Mouse (Mus musculus) hindbrain, embryonic 10.5 days (tissue): ENCODE measurements around the gene Fnbp1l. TPM values are rescaled to one million over a fixed set of nuclear protein-coding genes. Genes with fewer than 3 reads are reported as not detected.
A peak's percentile ranks its signal among the peaks of the same experiment; 100 is the strongest.

Source experiments
- DNase-seq: peaks from one replicate; pipeline ENCODE4 v3.0.0-alpha.2; 2017; ENCODE audit warnings: low spot score
- H3K27ac ChIP-seq: fragments of 300-500 bp; sonication (generic); 2 replicates; pipeline ENCODE4 v1.5.1; 2016; ENCODE audit warnings: mild to moderate bottlenecking, moderate library complexity
- H3K27me3 ChIP-seq: fragments of 300-500 bp; sonication (generic); 2 replicates; pipeline ENCODE4 v1.6.1; 2016; ENCODE audit warnings: mild to moderate bottlenecking; ENCODE audit not compliant: poor library complexity, insufficient read depth, severe bottlenecking
- H3K36me3 ChIP-seq: fragments of 300-500 bp; sonication (generic); 2 replicates; pipeline ENCODE4 v1.6.1; 2016; ENCODE audit warnings: mild to moderate bottlenecking, moderate library complexity
- H3K4me1 ChIP-seq: fragments of 300-500 bp; sonication (generic); replicated peaks from 2 replicates; pipeline ENCODE4 v1.6.1; 2016; ENCODE audit warnings: mild to moderate bottlenecking
- H3K4me3 ChIP-seq: fragments of 300-500 bp; sonication (generic); 2 replicates; pipeline ENCODE4 v1.5.1; 2016; ENCODE audit warnings: mild to moderate bottlenecking, moderate library complexity
- H3K9me3 ChIP-seq: fragments of 300-500 bp; sonication (generic); 2 replicates; pipeline ENCODE4 v1.6.1; 2016; ENCODE audit warnings: mild to moderate bottlenecking, moderate library complexity
- WGBS: fragments of 180-500 bp; shearing (Covaris S2); methylation state at CpG from one replicate; pipeline ENCODE4 v1.1.7; 2016; 5-methylcytosine and 5-hydroxymethylcytosine counted together
- polyA plus RNA-seq: library from polyadenylated mRNA; unstranded; fragments of >200 nt; fragmentation: Nextera tagmentation; extraction: Ambion mirVana; gene quantifications from 2 replicates; pipeline ENCODE4 v1.2.1, GENCODE M21; 2016

Gene Fnbp1l
- polyA plus RNA-seq, 1 experiment from 2014 or later = 48.7 TPM

GRCm38 (mm10) chr3:122627846-122628245 lies 8.3 kb upstream of the Fnbp1l start:
- no peak for DNase-seq
- Histone ChIP-seq H3K27me3 (no peaks in the 10 kb centered on the region), H3K9me3 (no peaks in the 10 kb centered on the region), H3K4me1 (peaks cover 8% of the 10 kb centered on the region), H3K27ac (no peak overlapping the region), H3K4me3 (no peak overlapping the region), H3K36me3 (no peaks in the 10 kb centered on the region)
- WGBS = 86% methylated on average over 6 of the region's 6 CpGs

- H3K27me3 ChIP-seq = peaks cover 11% of the 10 kb centered on the region; the same call in 1 of the 2 replicates
- no peaks in the 10 kb centered on the region for H3K9me3 ChIP-seq
- no peak overlapping the region for H3K4me3 ChIP-seq
- WGBS = 82% methylated on average over 6 of the region's 6 CpGs
- no peaks in the 10 kb centered on the region for H3K36me3 ChIP-seq
- H3K4me1 ChIP-seq = peaks cover 12% of the 10 kb centered on the region
- no peak overlapping the region for H3K27ac ChIP-seq
- no peak for DNase-seq
Observed at GRCm38 (mm10) chr3:122624591-122624990, 5.1 kb upstream of the Fnbp1l start.

- H3K4me1 ChIP-seq = peaks cover 41% of the 10 kb centered on the region
- H3K27me3 ChIP-seq = peaks cover 11% of the 10 kb centered on the region; the same call in 1 of the 2 replicates
- H3K9me3 ChIP-seq = no peaks in the 10 kb centered on the region
- H3K36me3 ChIP-seq = no peaks in the 10 kb centered on the region
- DNase-seq = peak; percentile 48
- peak overlapping the region; percentile 100 for H3K27ac ChIP-seq
- WGBS = under 1% methylated on average over 21 of the region's 21 CpGs
- H3K4me3 ChIP-seq = peak overlapping the region; percentile 92
Observed at GRCm38 (mm10) chr3:122620285-122620931, 893 bp upstream of the Fnbp1l start.

DNA sequence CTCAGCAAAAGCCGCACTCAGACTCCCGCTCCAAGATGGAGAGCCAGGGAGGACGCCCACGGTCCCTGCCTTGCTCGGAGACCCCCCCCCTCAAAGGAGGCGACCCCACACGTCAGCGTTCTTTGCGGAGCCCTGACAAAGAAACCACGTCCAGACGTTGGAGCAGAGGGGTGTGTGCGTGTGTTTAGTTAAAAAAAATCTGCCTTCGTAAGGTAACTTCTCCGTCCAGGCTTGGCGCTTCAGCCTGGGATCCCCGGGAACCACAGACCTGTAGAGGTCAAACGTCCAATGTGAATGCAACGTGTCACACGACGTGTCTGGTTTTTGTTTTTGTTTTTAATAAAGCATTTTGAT lies 393 bp upstream of the Fnbp1l start:
- DNase-seq = no peak
- no peaks in the 10 kb centered on the region for H3K9me3 ChIP-seq
- under 1% methylated on average over 20 of the region's 20 CpGs for WGBS
- H3K27ac ChIP-seq = peak overlapping the region; percentile 100
- H3K4me3 ChIP-seq = peak overlapping the region; percentile 92
- peaks cover 44% of the 10 kb centered on the region for H3K4me1 ChIP-seq
- H3K27me3 ChIP-seq = peaks cover 11% of the 10 kb centered on the region; the same call in 1 of the 2 replicates
- H3K36me3 ChIP-seq = no peaks in the 10 kb centered on the region

DNA sequence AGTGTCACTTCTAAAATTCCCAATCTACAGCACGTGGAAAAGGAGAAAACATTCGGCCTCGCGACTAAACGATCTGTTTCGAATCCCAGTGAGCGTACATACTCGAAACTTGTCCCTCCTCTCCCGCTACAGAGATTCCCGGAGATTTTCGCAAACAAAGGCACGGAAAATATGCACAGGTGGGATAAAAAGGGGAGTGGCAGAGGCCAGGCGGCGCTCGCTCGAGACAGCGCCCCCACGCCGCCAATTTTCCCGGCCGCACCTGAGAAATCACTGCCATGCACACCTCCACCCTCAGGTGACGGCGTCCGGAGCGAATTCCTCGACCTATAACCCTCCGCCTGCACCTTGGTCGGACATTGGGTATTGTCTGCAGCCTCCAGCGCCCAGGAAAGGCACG lies 1.1 kb downstream of the Fnbp1l start:
- peak; percentile 49 for DNase-seq
- H3K9me3 ChIP-seq = no peaks in the 10 kb centered on the region
- peak overlapping the region; percentile 92 for H3K4me3 ChIP-seq
- peaks cover 11% of the 10 kb centered on the region; the same call in 1 of the 2 replicates for H3K27me3 ChIP-seq
- under 1% methylated on average over 30 of the region's 30 CpGs for WGBS
- H3K4me1 ChIP-seq = peaks cover 45% of the 10 kb centered on the region
- H3K27ac ChIP-seq = peak overlapping the region; percentile 100
- no peaks in the 10 kb centered on the region for H3K36me3 ChIP-seq

- peak overlapping the region; percentile 92 for H3K4me3 ChIP-seq
- no peaks in the 10 kb centered on the region for H3K36me3 ChIP-seq
- WGBS = 57% methylated on average over 9 of the region's 9 CpGs
- H3K27me3 ChIP-seq = peaks cover 11% of the 10 kb centered on the region; the same call in 1 of the 2 replicates
- no peaks in the 10 kb centered on the region for H3K9me3 ChIP-seq
- peaks cover 45% of the 10 kb centered on the region for H3K4me1 ChIP-seq
- no peak for DNase-seq
- peak overlapping the region; percentile 100 for H3K27ac ChIP-seq
Observed at GRCm38 (mm10) chr3:122617613-122618340, 1.7 kb downstream of the Fnbp1l start.

GRCm38 (mm10) chr3:122612537-122612936 lies 7.0 kb downstream of the Fnbp1l start:
- WGBS = 89% methylated on average over 6 of the region's 6 CpGs
- Histone ChIP-seq H3K4me1 (peaks cover 25% of the 10 kb centered on the region), H3K4me3 (no peak overlapping the region), H3K27me3 (no peaks in the 10 kb centered on the region), H3K9me3 (no peaks in the 10 kb centered on the region), H3K27ac (no peak overlapping the region), H3K36me3 (peaks cover 9% of the 10 kb centered on the region; the same call in 1 of the 2 replicates)
- no peak for DNase-seq

- no peaks in the 10 kb centered on the region for H3K9me3 ChIP-seq
- no peak overlapping the region for H3K27ac ChIP-seq
- H3K4me1 ChIP-seq = peaks cover 17% of the 10 kb centered on the region
- H3K27me3 ChIP-seq = no peaks in the 10 kb centered on the region
- DNase-seq = no peak
- no peak overlapping the region for H3K4me3 ChIP-seq
- 92% methylated on average over 5 of the region's 5 CpGs for WGBS
- peaks cover 9% of the 10 kb centered on the region; the same call in 1 of the 2 replicates for H3K36me3 ChIP-seq
Observed at GRCm38 (mm10) chr3:122611761-122612160, 7.8 kb downstream of the Fnbp1l start.

DNA sequence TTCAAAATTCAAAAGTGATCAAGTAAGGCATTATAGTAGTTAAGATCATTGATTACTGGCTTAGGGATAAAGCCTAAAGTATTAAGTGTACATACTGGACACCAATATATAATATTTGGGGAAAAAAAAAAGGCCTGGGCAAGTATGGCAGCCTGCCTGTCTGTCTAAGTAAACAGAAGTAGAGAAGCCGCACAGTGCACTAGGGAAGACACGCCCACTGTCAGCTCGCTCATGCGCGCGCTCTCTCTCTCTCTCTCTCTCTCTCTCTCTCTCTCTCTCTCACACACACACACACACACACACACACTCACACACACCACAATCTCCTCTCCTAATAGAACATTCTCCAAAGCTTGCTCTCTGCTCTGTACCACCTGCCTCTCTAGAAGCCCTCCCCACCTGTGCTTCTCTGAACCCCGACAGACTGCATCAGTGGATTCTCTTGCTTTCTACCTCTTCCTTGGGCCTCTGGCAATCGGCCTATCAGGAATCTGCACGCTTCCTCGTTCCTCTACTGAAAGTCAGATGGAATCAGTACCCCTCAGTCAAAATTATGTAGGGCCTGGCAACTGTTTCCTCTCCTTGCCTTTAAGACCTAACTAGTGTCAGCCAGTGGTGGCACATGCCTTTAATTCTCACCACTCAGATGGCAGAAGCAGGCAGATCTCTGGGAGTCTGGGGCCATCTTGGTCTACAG lies 13.3 kb downstream of the Fnbp1l start:
- 89% methylated on average over 10 of the region's 10 CpGs for WGBS
- no peak for DNase-seq
- H3K36me3 ChIP-seq = peaks cover 18% of the 10 kb centered on the region; the same call in 1 of the 2 replicates
- no peaks in the 10 kb centered on the region for H3K4me1 ChIP-seq
- H3K4me3 ChIP-seq = no peak overlapping the region
- no peaks in the 10 kb centered on the region for H3K9me3 ChIP-seq
- H3K27ac ChIP-seq = no peak overlapping the region
- no peaks in the 10 kb centered on the region for H3K27me3 ChIP-seq

DNA sequence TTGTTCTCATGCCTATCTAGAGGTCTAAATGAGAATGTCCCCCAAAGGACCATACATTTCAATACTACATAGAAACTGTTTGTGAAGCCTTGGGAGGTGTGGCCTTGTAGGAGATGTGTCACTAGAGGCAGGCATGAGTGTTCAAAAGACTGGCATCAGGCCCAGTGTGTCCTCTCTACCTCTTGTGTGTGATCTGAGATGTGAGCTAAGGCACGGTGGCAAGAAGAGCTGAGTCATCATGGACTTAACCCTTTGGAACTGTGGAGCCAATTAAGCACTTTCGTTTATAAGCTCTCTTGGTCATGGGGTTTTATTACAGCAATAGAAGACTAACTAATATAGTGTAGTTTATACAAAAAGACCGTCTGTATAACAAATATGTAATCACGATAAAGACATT lies 16.3 kb downstream of the Fnbp1l start:
- no peak for DNase-seq
- no peak overlapping the region for H3K4me3 ChIP-seq
- H3K9me3 ChIP-seq = no peaks in the 10 kb centered on the region
- WGBS = 88% methylated on average over 4 of the region's 4 CpGs
- peaks cover 15% of the 10 kb centered on the region; the same call in 1 of the 2 replicates for H3K36me3 ChIP-seq
- H3K4me1 ChIP-seq = 0 out of 2 replicates have a peak, but pooled peaks cover 4% of the 10 kb centered on the region
- H3K27ac ChIP-seq = no peak overlapping the region
- no peaks in the 10 kb centered on the region for H3K27me3 ChIP-seq

DNA sequence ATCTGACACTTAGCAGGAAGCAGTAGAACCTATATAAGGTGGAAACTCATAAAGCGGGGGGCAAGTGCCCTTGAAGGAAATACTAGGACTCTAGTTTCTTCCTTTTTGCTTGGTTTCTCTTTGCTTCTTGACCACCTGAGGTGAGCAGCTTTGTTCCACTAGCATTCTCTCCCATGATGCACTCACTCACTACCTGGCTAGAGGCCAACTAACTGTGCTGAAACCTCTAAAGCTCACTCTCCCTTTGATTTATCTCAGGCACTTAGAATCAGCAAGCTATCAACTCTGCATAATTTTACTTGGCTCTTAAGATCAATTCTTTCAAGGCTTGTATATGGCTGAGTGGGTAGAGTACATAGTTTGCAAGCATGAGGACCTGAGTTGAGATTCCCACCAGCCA lies 17.1 kb downstream of the Fnbp1l start:
- Histone ChIP-seq H3K27ac (no peak overlapping the region), H3K4me1 (0 out of 2 replicates have a peak, but pooled peaks cover 4% of the 10 kb centered on the region), H3K36me3 (peaks cover 14% of the 10 kb centered on the region), H3K9me3 (no peaks in the 10 kb centered on the region), H3K27me3 (no peaks in the 10 kb centered on the region), H3K4me3 (no peak overlapping the region)
- 92% methylated on average over 1 of the region's 1 CpGs for WGBS
- DNase-seq = no peak

DNA sequence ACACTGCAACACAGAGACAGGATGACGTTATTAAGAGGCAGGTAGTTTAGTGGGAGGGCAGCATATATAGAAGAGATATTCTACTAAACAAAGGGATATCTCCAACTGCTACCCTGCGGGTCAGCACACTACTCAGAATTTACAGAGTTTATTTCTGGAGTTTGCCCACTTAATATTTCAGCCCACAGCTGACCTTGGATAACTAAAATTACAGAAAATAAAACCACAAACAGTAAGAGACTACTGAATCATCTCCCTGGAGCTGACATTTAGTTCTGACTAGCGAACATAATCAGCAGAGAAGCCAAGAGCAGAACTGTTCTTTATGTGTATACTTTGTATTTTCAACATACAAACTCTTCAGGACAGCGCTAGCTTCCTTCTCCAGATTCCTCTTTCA lies 20.2 kb downstream of the Fnbp1l start:
- Histone ChIP-seq H3K27ac (no peak overlapping the region), H3K4me1 (0 out of 2 replicates have a peak, but pooled peaks cover 4% of the 10 kb centered on the region), H3K9me3 (no peaks in the 10 kb centered on the region), H3K4me3 (no peak overlapping the region), H3K36me3 (peaks cover 14% of the 10 kb centered on the region), H3K27me3 (no peaks in the 10 kb centered on the region)
- WGBS = 94% methylated on average over 4 of the region's 4 CpGs
- DNase-seq = no peak

DNA sequence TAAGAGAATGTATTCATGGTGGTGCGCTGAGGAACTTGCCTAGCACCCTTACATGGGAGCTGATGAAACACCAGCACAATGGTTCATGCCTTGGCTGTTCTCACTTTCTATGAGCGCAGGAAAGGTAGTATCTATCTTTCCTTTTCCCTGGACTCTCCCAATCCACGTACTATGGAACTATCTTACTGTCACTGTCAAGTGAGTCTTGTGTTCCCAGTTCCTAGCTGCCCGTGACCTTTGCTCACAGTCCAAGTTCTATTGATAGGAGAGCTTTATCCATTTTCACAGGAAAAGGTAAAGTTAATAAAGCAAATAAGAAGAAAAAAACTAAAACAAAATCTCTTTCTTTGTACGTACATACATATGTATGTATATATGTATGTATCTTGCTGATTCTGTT lies 28.7 kb downstream of the Fnbp1l start:
- Histone ChIP-seq H3K4me1 (peaks cover 6% of the 10 kb centered on the region; the same call in 1 of the 2 replicates), H3K9me3 (no peaks in the 10 kb centered on the region), H3K27ac (no peak overlapping the region), H3K36me3 (peaks cover 44% of the 10 kb centered on the region), H3K27me3 (no peaks in the 10 kb centered on the region), H3K4me3 (no peak overlapping the region)
- no peak for DNase-seq
- 94% methylated on average over 5 of the region's 5 CpGs for WGBS
